Mouse (Mus musculus) MEL-GATA-1-ER (cell line): ENCODE results near the gene Cavin1.

ENCODE experiments used
- DNase-seq: peaks from one replicate; pipeline ENCODE4 v3.0.0-alpha.2; 2012; ENCODE audit warnings: low read depth; ENCODE audit errors: extremely low read depth

The Cavin1 gene

GRCm38 (mm10) chr11:100915063-100915462 lies 55.6 kb downstream of the Cavin1 start:
- no peak for DNase-seq

GRCm38 (mm10) chr11:100914415-100914814 lies 56.3 kb downstream of the Cavin1 start:
- no peak for DNase-seq

- no peak for DNase-seq
Measured at GRCm38 (mm10) chr11:100912401-100913155, 58.1 kb downstream of the Cavin1 start.

DNA sequence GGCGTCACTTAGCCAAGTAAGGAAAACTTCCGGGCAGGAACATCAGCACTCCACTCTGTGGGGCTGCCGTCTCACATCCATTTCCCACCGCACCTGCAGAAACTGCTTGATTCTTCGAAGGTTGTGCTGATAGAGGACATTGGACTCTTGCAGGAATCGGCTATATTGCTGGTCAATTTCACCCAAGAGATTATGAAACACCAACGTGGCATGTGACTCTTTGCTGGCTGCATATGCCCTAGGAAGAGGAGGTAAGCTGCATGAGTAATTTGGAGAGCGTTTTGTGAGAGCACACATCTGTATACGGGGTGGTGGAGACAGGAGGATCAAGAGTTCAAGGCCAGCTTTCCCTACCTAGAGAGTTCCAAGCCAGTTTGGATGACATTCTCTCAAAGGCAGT lies 62.1 kb downstream of the Cavin1 start:
- no peak for DNase-seq

DNA sequence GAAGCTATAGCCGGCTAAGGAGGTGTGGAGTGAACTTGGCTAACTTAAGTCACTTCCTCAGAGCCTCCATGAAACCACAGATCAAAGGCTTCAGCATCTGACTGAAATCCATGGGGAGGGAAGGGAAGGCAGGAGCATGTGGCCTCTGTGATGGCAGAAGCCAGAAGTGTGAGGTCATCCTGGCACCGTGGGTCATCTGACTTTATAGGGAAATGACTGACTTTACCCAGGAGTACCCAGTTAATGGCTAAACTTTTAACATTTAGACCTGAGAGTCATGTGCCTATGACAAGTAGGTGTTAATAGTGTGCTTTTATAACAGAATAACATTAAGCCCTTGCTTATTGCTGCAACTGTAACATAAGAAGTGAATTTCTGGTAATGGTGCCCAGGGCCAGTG lies 62.6 kb downstream of the Cavin1 start:
- no peak for DNase-seq

DNA sequence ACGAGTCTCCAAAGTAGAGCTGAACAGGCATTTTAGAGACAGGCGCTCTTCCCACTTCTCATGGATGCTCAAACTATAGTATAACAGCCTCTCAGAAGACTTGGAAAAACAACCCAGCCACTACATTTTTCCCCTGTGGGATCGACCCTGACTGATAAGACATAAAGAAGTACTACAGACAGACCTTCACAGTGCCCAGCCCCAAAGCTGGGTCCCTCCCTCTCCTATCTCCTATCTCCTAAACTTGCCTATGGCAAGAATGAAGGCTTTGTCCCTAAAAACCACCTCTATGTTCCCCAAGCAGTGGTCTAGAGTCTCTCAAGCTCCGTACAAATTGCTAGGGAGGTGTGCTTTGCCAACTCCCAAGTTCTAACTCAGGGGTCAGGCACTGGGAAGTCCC lies 63.8 kb downstream of the Cavin1 start:
- DNase-seq: no peak
